Mouse (Mus musculus) large intestine, adult 2 months (tissue): ENCODE measurements around the gene Tomt. TPM values are rescaled to one million over a fixed set of nuclear protein-coding genes. Genes with fewer than 3 reads are reported as not detected.
A peak's percentile ranks its signal among the peaks of the same experiment; 100 is the strongest.

Experiments used
- DNase-seq: peaks from one replicate; pipeline ENCODE4 v3.0.0-alpha.2; 2012; ENCODE audit warnings: low read depth, low spot score
- WGBS: fragments of 180-500 bp; shearing (Covaris S2); methylation state at CpG from one replicate; pipeline ENCODE4 v1.1.7; 2018; 5-methylcytosine and 5-hydroxymethylcytosine counted together
- polyA plus RNA-seq: library from polyadenylated mRNA; depleted of rRNA; stranded (reverse); fragments of >200 nt; gene quantifications from 2 replicates; pipeline ENCODE4 v1.2.3, GENCODE M21; 2012

The Tomt gene
- polyA plus RNA-seq, 1 experiment, result 0.14 TPM

DNA sequence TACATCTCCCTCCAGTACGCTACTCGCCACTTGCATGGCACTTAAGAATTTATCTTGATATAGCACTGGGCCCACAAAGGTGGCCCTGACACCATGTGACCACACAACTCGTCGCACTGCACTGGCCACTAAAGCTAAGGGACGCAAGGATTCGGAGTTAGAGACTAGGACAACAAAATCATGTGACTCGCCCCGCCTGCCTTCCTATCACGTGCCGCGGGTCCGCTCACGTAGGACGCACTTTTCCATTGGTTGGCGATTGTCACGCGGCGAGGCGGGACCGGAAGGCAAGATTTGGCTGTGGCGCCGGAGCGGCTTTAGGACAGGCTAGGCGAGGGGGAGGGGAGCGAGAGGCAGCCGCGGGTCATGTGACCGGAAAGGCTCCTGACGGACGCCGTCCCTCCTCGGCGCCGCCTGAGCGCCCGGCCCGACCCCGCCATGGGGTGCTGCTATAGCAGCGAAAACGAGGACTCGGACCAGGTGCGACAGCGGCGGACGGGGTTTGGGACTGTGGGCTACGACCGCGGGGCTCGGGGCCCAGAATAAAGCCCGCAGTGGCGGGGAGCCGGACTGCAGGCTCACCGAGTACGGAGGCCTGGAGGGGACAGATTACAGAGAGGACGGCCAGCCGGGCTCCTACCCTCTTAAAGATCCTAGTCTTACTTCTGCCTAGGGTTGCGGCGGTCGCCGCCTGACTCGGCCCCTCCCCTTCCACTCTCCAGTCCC is 435 bp downstream of the Tomt start, which contains the start of gene Lamtor1:
Gene Lamtor1 (plus strand): TSS at position 344 of the 726 bp plus-strand sequence.
- under 1% methylated on average over 61 of the region's 61 CpGs for WGBS
- peak; percentile 97 for DNase-seq

DNA sequence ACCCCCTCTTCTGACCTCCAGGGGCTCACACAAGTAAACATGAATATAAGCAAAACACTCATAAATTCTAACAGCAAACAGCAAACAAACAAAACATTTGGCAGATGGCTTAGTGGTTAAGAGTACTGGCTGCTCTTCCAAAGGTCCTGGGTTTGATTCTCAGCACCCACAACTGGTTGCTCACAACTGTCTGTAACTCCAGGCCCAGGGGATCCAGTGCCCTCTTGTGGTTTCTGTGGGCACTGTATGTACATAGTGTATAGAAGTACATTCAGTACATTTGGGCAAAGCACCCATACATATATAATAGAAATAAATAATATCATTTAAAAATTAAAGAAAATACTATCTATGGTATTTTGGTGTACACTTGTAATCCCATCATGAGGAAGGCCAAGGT is 3.3 kb downstream of the Tomt start:
- no peak for DNase-seq

DNA sequence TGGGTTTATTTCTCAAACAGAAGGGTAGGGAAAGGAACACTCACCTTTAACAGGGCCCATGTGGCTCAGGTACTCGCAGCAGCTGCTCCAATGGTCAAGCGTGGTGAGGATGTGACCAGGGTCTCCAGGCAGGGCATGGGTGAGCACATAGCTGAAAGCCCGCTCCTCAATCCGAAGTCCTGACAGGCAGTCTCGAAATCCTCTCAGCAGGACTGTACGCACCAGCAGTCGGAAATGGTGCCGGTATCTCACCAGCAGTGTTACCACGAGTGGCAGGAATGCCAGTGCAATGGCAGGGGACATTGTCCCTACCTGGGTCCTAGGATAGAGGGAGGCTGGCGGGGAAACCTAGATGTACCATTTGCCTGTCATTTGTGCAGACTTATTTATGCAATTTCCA is 4.2 kb downstream of the Tomt start:
- DNase-seq, result no peak
- 92% methylated on average over 10 of the region's 10 CpGs for WGBS

DNA sequence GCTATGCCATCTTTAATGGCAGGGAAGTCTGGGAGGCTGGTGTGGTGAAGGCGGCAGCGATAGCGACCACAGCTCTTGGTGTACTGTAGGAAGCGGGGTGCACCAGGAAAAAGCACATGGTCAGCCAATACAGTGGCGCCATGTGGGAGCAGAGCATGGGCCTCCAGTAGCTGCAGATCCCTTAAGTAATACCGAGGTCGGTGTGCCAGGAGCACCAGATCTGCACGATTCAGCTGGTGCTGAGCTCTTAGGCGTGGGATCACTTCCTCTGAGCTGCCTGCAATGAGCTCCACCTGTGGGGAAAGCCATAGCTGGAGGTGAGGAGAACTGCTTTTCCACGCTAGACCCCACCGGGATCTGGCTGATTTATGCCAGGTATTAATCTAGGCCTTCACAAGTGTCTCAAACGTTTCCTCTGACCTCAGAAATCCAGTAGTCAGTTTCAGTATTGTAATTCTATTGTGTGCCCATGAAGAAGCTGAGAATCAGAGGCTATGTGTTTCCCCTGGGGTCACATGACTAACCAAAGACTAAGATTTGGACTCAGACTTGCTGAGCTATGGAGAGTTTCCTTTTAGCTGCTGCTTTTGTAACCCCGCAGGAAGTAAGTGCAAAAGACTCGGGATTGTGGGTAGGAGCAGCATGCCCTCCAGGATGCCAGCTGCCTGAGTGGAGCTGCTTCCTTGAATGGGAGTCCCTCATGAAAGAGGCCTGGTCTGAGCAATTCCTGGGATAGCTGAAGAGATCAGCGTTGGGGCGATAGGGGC is 5.6 kb downstream of the Tomt start:
- 89% methylated on average over 16 of the region's 16 CpGs for WGBS
- no peak for DNase-seq

DNA sequence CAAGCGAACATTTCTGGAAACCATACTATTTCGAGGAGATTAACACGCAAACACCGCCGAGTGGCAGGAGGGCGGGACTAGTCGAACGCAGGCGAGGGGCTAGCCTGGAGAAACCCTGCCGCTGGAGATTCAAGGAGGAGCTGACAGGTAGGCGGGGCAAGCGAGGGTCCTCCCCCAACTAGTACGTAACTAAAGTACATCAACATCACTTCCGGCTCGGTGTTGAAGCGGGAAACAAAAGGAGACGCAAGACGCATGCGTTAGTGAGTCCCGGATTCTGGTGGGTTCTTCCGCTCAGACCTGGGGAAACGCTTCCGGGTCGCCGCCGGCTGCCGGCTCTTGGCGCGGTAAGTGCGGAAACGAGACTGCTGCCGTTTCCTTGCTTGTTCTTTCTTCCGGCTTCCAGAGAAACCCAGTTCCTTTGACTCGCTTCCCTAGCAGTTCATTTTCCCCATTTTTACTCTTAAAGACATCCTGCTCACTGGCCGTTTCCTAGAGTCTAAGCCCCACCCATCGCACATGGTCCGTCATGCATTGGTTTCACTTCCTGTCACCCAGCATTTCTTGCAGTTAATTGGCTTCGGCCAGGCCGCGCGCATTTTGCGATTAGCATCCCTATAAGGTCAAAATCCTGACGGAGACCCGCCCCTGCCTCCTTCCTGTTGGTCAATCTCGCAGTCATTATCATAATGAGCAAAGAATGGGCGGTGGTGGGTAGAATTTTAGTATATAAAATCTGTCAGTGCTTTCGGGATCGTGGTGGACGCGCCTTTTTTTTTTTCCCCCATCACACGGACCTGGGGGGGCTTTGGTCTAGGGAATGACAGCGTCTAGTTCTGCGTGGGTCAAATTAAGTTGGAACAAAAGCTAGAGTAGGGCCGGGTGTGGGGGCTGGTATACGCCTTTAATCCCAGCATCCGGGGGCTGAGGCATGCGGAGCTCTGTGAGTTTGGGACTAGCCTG is 9.8 kb downstream of the Tomt start:
- peak; percentile 95 for DNase-seq
- under 1% methylated on average over 57 of the region's 57 CpGs for WGBS

DNA sequence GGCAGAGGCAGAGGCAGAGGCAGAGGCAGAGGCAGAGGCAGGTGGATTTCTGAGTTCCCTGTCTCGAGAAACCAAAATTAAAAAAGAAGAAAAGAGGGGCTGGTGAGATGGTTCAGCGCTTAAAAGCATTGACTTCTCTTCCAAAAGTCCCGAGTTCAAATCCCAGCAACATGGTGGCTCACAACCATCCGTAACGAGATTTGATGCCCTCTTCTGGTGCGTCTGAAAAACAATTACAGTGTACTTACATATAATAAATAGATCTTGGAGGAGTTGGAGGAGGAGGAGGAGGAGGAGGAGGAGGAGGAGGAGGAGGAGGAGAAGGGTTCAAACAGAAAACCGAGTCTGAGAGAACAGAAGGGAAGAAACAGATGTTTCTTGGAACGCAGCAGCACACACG is 10.5 kb downstream of the Tomt start:
- no peak for DNase-seq
- WGBS, result 30% methylated on average over 9 of the region's 9 CpGs

DNA sequence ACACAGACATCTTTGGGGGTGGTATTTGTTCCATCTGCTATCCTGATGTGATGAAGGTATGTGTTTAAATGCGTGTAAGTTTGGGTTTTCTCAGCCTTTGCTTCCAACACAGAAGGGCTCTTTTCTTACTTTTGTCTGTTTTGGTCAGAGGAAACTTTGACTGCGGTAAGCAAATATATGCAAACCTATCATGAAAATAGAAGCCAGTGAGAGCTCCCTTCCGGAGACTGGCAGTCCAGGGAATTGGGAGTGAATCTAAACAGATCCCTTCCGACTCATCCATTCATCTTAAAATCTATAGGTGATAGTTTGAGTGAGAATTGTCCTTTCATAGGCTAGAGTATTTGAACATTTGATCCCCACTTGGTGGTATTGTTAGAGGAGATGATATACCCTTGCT is 17.7 kb downstream of the Tomt start:
- 82% methylated on average over 4 of the region's 4 CpGs for WGBS
- no peak for DNase-seq

DNA sequence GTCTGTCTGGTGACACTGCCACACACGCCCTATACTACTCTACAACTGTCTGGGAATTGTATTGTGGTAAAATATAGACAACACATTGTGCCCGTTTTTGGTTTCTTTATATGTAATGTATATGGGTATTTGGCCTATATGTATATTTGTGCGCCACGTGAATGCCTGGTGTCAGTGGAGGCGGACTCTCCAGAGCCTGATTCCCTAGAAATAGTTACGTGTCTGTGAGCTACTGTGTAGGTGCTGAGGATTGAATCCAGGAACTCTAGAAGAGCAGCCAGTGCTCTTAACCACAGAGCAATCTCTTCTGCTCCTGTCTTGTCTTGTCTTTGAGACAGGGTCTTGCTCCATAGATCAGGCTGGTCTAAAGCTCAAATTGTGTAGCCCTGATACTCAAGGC is 19.9 kb downstream of the Tomt start:
- WGBS, result 84% methylated on average over 6 of the region's 6 CpGs
- no peak for DNase-seq

DNA sequence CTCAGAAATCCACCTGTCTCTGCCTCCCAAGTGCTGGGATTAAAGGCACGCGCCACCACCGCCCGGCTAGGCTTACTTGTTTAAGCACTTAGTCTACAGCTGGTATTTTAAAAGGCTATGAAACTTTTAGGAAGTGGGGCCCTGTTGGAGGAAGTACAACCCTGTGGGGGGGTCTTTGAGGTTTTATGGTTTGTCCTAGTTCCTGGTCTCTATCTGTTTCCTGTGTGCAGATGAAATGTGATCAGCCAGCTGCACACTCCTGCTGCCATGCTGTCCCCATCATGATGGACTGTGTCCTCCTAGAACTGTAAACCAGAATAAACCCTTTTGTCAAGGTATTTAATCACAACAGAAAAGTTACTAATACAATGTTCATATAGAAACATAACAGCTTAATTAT is 22.0 kb downstream of the Tomt start:
- DNase-seq, result no peak
- 94% methylated on average over 4 of the region's 4 CpGs for WGBS

DNA sequence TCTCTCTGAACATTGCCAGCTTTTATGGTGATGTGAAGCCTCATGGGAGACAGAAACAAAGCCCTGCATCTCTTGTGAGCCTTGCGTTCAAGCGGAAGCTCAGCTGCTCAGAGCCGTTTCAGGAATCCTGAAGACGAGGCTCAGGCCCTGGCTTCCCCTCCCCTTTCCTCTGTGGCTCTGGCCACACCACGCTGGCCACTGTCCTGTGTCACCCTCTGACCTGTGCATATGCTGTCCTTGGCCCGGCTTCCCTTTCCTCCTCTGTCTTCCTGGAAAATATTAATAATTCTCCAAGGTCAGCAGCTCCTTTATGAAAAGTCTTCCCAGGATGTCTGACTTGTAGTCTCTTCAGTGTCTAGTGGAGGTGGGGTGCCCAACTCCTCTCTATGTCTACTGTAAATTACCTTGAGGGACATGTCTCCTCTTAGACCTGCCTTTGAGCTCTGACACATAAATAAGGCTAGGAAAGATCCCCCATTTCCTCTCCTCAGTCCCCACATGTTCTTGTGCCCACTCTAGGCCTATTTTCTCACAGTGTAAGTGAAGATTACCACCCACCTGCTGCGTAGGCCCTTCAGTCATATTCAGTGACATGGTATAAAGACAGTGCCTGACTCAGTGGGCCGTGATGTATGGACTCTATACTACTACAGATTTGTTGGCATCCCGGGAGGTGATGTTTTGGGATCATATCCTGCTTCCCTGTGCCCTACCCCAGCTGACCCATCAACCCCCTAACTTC is 23.6 kb downstream of the Tomt start:
- WGBS, result 73% methylated on average over 9 of the region's 9 CpGs
- DNase-seq, result no peak

DNA sequence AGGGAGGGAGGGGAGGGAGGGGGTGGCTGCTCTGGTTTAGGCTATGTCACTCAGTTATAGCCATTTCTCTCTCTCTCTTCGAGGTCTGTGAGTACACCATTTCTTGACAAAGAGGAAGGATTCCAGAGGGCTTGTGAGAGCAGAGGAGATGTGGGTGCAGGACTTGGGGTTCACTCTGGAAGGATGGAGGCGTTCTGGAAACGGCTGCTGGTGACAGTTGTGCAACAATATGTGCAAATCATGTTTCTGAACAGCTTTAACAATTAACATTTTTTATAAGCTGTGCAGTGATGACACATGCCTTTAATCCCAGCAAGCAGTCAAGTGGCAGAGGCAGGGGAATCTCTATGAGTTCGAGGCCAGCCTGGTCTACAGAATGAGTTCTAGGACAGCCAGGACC is 25.3 kb downstream of the Tomt start:
- WGBS, result 67% methylated on average over 4 of the region's 4 CpGs

DNA sequence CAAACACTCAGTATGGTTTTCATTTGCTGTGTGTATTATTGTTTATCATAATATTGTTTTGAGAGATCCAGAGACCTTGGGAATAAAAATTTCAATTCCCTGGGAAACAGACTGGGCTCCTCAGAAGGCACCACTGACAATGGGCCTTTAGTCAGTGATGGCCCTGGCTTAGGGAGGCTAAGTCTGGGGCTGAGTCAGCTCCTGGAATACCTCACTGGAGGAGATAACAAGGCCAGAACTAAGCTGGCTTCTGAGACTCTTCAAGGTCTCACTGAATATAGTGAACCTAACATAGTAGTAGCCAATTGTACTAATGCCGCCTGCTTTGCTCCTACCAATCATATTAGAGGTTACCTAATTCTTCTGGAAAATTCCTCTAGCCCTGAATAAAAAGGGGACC is 30.2 kb downstream of the Tomt start:
- no peak for DNase-seq
- WGBS, result 92% methylated on average over 1 of the region's 1 CpGs

More for the DNA sequence above, 25.3 kb downstream of the Tomt start:
- no peak for DNase-seq

DNA sequence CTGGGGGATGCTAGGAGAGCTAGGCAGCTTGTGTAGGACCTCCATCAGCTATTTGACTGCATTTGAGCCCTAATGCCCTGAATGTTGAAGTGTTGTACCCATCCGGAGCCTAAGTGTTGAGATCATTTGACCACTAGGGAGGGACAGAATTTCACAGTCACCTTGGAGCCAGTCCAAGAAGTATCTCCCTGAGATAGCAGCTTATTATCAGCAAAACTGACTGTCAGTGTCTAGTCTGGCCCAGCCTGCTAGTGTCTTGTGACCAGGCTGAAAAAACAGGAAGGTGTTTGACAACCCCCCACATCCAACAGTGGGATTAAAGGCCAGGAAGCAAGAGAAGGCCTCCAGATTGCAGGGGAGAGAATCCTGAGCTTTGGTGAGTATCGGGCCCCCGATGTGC is 34.9 kb downstream of the Tomt start:
- DNase-seq, result no peak
- 75% methylated on average over 3 of the region's 3 CpGs for WGBS

DNA sequence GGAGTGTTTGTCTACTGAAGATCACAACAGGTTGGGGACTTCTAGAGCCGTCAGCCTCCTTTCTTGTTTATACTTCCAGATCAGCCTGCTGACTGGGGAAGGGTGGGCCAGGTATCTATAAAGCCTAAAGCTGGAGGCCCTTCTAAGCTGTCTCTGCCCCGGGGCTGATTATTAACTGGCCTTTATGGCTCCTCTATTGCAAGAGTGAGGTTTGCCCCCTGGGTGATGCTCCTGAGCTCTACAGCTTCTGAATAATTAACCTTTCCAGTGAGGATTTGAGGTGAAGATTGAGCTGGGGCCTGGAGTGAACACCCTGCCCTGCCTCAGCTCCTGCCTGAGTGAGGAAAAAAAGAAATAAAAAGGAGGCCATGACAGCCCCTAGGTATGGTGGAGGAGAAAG is 35.5 kb downstream of the Tomt start, which contains the start of gene Folr1:
Gene Folr1 (minus strand): TSS at position 160 of the 400 bp plus-strand sequence.
- DNase-seq, result no peak
- WGBS, result 27% methylated on average over 2 of the region's 2 CpGs

DNA sequence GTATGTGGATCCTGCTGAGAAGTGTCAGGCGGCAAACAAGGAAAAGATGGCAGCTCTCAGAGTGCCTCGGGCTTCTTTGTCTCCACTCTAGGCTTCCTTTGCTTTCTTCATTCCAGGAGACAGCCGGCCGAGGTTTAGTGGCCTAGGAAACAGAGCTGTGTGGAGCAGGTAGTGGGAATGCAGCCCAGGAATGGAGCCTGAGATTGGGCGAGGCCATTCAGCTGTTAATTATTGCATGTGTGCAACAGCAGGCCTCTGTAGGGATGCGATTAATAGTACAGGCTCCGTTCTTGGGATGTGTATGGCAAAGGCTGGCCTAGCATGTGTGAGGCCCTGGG is 37.0 kb downstream of the Tomt start:
- no peak for DNase-seq
- WGBS, result 55% methylated on average over 7 of the region's 7 CpGs

DNA sequence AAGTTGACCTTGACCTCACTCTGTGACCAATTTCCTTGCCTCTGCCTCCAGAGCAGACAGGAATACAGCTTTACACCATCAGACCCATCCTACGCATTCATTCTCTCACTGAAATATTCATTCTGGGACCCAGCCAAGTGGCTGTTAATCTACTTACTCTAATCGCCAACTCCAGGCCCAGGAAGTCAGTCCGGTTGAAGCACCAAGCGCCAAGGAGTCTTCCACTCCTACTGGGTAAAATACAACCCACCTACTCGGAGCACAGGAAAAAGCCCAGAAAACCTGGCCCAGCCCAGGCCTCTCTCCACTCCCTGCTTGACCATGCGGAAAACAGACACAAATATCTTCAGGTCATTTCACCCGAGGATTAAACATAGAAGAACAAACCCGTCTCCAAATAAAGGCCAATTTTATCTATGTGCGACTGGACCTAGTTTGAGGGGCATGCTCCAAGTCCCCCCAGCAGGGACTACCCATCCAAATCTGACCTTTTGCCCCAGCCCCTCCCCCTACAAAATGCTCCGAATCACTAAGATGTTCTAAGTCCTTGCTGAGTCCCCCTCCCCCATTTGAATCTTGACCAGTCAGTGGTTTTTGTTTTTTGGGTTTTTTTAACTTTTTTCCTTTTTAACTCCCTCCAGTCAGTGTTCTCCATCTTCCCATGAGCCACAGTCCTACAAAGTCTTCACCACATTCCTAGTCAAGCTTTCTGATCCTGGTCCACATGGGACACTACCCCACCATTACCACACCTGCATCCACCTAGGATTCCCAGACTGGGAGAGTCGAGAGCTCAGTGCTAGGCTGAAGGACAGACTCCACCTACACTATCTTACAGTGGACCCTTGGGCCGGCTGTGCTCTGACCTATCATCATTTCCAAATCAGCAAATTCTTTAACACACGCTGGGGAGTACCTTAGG is 37.7 kb downstream of the Tomt start:
- DNase-seq, result no peak
- 79% methylated on average over 13 of the region's 13 CpGs for WGBS

DNA sequence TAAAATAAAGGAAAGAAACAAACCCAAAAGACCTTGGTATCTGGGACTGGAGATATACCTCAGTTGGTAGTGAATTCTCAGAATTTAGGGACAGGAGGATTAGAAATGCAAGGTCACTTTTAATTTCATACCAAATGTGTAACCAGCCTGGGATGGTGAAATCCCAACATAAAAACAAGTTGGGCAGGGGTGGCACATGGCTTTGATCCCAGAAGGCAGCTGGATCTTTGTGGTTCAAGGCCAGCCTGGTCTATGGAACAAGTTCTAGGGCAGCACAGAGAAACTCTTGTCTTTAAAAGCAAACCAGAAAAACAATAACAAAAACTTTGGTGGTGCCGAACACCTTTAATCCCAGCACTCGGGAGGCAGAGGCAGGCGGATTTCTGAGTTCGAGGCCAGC is 38.7 kb downstream of the Tomt start:
- no peak for DNase-seq
- 100% methylated on average over 4 of the region's 4 CpGs for WGBS

DNA sequence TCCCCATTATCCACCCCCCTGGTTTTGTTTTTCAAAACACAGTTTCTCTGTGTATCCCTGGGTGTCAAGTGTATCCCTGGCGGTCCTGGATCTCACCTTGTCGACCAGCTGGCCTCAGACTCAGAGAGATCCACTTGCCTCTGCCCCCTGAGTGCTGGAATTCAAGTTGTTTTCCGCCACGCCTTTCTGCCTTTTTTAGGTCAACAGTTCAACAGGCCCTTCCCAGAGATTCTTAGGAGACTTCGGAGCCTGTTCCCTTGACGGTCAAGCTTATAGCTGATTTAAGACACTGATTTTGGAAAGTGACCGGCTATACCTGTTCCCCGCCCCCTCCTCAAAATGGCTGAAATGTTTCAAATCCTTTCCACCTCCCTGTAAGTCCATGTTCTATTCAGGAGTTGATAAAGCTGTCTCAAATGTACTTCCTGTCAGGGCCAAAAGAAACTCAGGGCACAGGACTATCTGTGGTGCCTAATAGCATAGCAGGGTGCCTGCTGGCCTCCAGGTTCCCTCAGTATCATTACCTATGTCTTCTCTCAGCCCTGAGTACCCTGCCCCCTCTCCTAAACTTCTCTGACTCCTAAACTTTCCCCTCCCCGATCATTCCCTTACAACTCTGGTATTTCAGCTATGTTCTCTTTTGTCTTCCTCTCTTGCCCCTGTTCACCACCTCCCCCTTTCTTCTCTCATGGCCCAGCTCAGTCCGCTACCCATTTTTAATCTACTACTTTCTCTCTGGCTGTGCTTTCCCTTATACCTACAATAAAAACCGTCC is 39.5 kb downstream of the Tomt start:
- DNase-seq, result no peak
- 86% methylated on average over 11 of the region's 11 CpGs for WGBS
